Mouse (Mus musculus): Measurements from ENCODE around the gene Hist1h4a. TPM values are rescaled to one million over a fixed set of nuclear protein-coding genes. Genes with fewer than 3 reads are reported as not detected.

Hist1h4a gene
- total and polyA plus RNA-seq, 3 experiments, result 9.8 to 3,025 TPM; not detected in 1

- TF ChIP-seq MYC (IDR thresholded peaks at IDR 0.05; ENCODE audit: low read depth, low read length), result no peak
- TF ChIP-seq POLR2AphosphoS2 (IDR thresholded peaks at IDR 0.05; ENCODE audit: low read length), result no peak
- no peak for TF ChIP-seq TAL1 (IDR thresholded peaks at IDR 0.05; ENCODE audit: low read length)
- TF ChIP-seq UBTF (IDR thresholded peaks at IDR 0.05; ENCODE audit: borderline replicate concordance, insufficient read depth, low read depth, low read length), result peak; percentile 99
- TF ChIP-seq CHD1 (IDR thresholded peaks at IDR 0.05; ENCODE audit: low read depth, low read length), result no peak
- no peak for TF ChIP-seq E2F4 (IDR thresholded peaks at IDR 0.05; ENCODE audit: borderline replicate concordance, low read depth, low read length)
- TF ChIP-seq MAFK (IDR thresholded peaks at IDR 0.05; ENCODE audit: borderline replicate concordance, low read depth, low read length), result no peak
- no peak for TF ChIP-seq GATA1 (IDR thresholded peaks at IDR 0.05; ENCODE audit: low read depth, low read length)
- no peak for TF ChIP-seq USF2 (IDR thresholded peaks at IDR 0.05; ENCODE audit: borderline replicate concordance in 1 of 2, insufficient read depth in 1 of 2, low read depth in 1 of 2, low read length in 2 of 2)
- TF ChIP-seq HCFC1 (IDR thresholded peaks at IDR 0.05; ENCODE audit: low read depth, low read length), result no peak
- no peak for TF ChIP-seq CHD2 (IDR thresholded peaks at IDR 0.05; ENCODE audit: low read length)
- no peak for TF ChIP-seq ZC3H11A (IDR thresholded peaks at IDR 0.05; ENCODE audit: low read depth, low read length)
- no peak for TF ChIP-seq SIN3A (IDR thresholded peaks at IDR 0.05; ENCODE audit: low read length)
- no peak for TF ChIP-seq NRF1 (IDR thresholded peaks at IDR 0.05; ENCODE audit: insufficient read depth, low read depth, low read length, poor library complexity, severe bottlenecking)
- no peak for TF ChIP-seq ZKSCAN1 (IDR thresholded peaks at IDR 0.05; ENCODE audit: low read depth, low read length)
- TF ChIP-seq NELFE (IDR thresholded peaks at IDR 0.05; ENCODE audit: low read depth, low read length), result no peak
- TF ChIP-seq SMC3 (IDR thresholded peaks at IDR 0.05; ENCODE audit: low read depth, low read length), result no peak
- TF ChIP-seq TCF12 (IDR thresholded peaks at IDR 0.05; ENCODE audit: low read depth, low read length), result no peak
- no peak for TF ChIP-seq MAZ (IDR thresholded peaks at IDR 0.05; ENCODE audit: low read depth, low read length)
Observed at GRCm38 (mm10) chr13:23763586-23764323, 2.7 kb upstream of the Hist1h4a start, which contains the start of gene Hist1h1a (continued).

GRCm38 (mm10) chr13:23763242-23763585 is 2.2 kb upstream of the Hist1h4a start:
- Histone ChIP-seq H3K4me1 (ENCODE audit: control insufficient read depth in 1 of 2, insufficient read depth in 2 of 2, low read length in 2 of 2) (peaks cover 2 to 13% of the 10 kb centered on the region in 2 experiments; a peak in 3 of 4 replicates), H3K27ac (ENCODE audit: control insufficient read depth, low read depth, low read length) (peak overlapping the region; percentile 98), H3K4me3 (ENCODE audit: control insufficient read depth in 1 of 2, insufficient read depth in 1 of 2, low read depth in 2 of 2, low read length in 2 of 2) (peak overlapping the region; percentile 4 to 33), H3K36me3 (ENCODE audit: control insufficient read depth in 1 of 2, insufficient read depth in 2 of 2, low read length in 2 of 2) (peaks cover 0 to 35% of the 10 kb centered on the region in 2 experiments; a peak in 2 of 4 replicates), H3K27me3 (ENCODE audit: control insufficient read depth in 1 of 2, insufficient read depth in 2 of 2, low read length in 2 of 2) (no peaks in the 10 kb centered on the region), H3K79me2 (ENCODE audit: control insufficient read depth, insufficient read depth, low read length, poor library complexity) (no peaks in the 10 kb centered on the region; the same call in 1 of the 2 replicates), H3K9ac (ENCODE audit: control insufficient read depth, low read depth, low read length, poor library complexity, severe bottlenecking) (peak overlapping the region; percentile 72), H3K9me3 (replicated peaks; ENCODE audit: insufficient read depth, low read length) (no peaks in the 10 kb centered on the region)
- no peak for DNase-seq (ENCODE audit: low read depth, low spot score)
- TF ChIP-seq HCFC1 (IDR thresholded peaks at IDR 0.05; ENCODE audit: low read depth, low read length) (no peak), MAZ (IDR thresholded peaks at IDR 0.05; ENCODE audit: low read depth, low read length) (no peak), CTCF (IDR thresholded peaks at IDR 0.05 in 2 of 3, conservative IDR thresholded peaks at IDR 0.05 in 1 of 3; ENCODE audit: control insufficient read depth in 1 of 3, insufficient read depth in 1 of 3, low read depth in 2 of 3, low read length in 3 of 3, poor library complexity in 1 of 3, severe bottlenecking in 1 of 3) (no peak), ZMIZ1 (IDR thresholded peaks at IDR 0.05; ENCODE audit: low read depth, low read length) (no peak), MEF2A (IDR thresholded peaks at IDR 0.05; ENCODE audit: extremely low read depth, insufficient replicate concordance, low read depth, low read length, poor library complexity, severe bottlenecking) (no peak), TCF12 (IDR thresholded peaks at IDR 0.05; ENCODE audit: low read depth, low read length) (no peak), ZNF384 (IDR thresholded peaks at IDR 0.05; ENCODE audit: low read depth, low read length) (no peak), MAFK (IDR thresholded peaks at IDR 0.05; ENCODE audit: borderline replicate concordance, low read depth, low read length) (no peak), NELFE (IDR thresholded peaks at IDR 0.05; ENCODE audit: low read depth, low read length) (no peak), GATA1 (IDR thresholded peaks at IDR 0.05; ENCODE audit: low read depth, low read length) (no peak), ETS1 (IDR thresholded peaks at IDR 0.05; ENCODE audit: low read depth, low read length) (no peak), RAD21 (IDR thresholded peaks at IDR 0.05; ENCODE audit: low read depth, low read length) (no peak), RCOR1 (IDR thresholded peaks at IDR 0.05; ENCODE audit: low read depth, low read length) (no peak)

Measured in MEL (cell line).